Mouse (Mus musculus) right cerebral cortex, adult 2 months (tissue): ENCODE results near the gene Cacnb1.

Source experiments
- DNase-seq, 2 experiments: peaks; one replicate each; pipeline ENCODE4 v3.0.0; 2021 to 2022; ENCODE audit warnings: low spot score in 2 of 2

Cacnb1 gene

DNA sequence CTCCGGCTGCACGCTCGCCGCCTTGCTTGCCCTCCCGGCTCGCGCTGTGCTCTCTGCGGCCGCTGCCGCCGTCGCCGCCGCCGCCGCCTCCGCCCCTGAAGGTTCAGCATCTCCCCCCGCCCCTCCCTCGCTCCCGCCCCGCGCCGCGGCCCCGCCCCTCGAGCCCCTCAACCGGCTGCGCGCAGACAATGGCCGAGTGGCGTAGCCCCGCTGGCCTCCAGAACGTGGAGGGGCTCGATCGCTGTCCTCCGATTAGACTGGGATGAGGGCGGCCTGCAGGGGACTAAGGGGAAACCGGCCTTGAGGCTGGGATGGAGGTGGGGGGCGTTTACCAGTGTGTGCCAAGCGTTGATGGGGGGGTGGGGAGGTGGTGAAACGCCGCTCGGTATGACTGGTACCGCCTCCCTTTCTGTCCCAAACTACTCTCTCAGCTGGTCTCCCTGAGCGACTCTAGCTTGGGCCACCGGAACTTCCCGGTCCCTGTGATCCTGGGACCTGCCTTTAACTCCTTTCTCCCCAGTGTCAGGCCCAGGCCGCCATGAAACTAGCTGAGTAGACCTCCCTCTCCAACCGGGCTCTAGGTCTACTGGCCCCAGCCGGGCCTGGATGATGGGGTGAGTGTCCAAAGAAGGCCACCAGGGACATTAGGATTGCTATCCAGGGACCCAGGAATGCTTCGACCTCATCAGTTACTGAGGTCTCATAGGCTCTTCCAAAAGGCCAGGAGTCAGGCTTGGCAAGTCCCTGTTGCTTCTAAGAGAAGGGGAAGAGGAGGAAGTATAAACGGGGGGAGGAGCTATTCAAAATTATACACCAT, at the start of gene Cacnb1:
Gene Cacnb1, minus strand, starts transcription at position 480 of the 817 bp plus-strand sequence.
- DNase-seq, result peak in 1 of 2 experiments; percentile 55

DNA sequence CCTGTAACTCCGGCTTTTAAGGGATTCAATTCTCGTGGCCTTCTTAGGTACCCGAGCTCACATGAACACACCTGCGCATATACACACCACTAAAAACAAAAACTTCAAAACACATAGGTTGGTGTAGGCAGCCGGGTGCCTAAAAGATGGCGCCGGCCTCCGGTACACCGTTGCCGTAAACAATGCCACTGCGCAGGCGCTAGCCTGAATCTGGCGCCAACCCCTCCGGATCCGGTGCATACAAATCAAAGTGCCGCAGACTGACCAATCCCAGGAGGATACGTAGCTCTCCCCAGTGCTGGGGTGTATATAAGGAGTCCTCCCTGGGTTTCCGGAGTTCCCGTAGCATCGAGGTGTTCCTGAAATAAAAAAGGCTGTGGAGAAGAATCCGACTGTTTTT, 44.4 kb upstream of the Cacnb1 start:
- DNase-seq, result no peak

DNA sequence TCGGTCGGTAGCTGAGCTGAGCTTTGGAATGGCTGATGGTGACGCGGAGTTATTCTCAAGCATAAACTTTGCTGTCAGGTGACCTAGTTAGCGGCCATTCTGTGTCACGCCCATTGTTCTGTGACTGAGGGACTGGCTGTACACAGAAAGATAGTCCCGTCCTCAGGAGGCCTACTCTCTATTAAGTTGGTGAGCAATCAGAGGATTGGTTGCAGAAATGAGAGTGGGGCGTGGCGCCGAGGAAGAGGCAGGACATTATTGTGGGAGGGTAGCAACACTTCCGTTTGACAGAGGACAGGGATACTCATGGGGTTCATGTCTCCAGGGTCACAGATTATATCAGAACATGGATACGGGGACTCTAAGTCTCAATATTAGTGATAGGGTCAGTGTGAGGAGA, 43.4 kb upstream of the Cacnb1 start:
- DNase-seq, result no peak

DNA sequence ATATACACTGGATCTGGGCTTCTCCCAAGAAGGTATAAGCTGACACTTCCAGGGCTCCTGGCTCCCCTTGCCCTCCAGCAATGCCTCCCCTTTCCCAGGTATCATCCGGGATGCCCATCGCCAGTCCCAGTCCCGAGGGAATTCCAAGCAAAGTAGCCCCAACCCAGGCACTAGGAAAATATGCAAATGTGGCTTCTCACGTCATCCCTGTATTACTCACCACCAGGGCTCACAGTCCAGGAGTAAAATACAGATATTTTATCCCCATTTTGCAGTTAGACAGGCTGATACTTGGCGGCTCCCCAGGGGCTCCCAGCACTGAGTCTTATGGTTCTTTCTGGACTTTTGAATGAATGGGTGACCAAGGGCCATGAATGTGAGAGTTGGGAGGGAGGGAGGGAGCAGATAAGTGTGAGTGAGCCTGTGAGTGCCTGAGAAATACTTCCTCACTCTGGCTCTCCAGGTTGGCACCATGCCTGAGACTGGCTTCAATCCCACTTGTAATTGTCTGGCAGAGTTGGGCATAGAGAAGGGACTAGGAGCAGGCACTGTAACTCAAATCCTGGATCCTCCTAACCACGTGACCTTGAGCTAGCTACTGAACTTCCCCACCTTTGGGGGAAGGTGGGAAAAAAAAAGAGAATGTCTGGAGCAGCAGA, 39.2 kb upstream of the Cacnb1 start:
- DNase-seq, result peak; percentile 58 to 59

DNA sequence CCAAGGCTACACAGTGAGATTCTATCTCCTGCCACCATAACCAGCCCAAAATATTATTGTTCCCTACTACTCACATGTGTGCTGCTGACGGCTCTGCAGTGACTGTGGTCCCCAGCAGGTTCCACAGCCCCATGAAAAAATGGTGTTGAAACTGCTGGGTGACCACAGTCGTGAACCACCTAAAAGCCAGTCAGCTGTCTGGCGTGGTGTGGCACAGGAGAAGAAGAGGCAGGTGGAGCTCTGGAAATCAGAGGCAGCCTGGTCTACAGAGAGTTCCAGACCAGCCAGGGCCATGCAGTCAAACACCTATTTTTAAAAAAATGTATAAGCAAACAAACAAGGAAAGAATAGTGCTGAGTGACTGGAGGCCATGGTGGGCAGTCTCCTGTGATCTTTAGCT, 38.6 kb upstream of the Cacnb1 start:
- no peak for DNase-seq

DNA sequence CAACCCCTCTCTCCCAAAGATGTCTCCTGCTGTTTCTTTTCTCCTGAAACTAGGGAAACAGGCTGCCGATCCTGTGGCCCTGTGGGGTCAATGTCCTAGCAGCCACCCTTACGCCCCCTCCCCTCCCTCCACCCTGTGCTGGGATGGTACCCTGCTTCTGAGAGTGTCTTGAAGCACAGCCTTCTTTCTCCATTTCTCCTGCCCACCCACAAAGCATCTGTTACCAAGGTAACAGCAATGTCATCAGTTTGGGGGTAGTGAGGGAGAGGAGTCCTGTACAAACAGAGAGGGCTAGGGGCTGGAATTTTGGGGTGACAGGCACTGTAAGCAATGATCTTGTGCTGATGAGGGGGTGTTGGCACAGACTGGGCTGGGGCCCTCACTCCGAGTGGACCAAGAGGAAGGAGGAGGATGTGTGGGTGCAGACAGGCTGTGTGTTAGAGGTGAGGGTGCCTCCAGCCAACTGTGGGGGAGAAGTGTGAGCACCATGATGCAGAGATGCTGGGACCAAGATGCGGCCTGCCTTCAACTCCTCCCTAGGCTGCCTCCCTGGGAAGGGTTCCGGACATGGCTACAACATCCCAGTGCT, 37.4 kb upstream of the Cacnb1 start:
- DNase-seq, result peak; percentile 58 to 66

DNA sequence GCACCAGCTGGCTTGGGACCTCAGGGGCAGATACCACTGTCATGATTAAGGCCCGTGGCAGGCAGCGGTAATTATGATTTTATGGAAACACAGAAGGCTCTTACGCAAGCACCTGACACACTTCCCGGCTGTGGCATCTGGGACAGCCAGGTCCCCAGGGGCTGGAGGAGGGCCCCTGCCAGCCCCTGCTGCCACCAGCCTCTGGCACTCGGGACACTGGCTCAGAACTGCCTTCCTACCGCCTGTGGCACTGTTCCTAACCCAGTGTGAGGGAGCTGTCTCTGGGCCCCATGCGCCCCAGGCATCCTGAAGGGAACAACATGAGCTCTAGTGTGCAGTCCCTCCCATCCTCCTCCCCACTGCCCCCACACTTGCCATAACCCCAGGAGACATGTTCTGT, 36.8 kb upstream of the Cacnb1 start:
- DNase-seq, result no peak

DNA sequence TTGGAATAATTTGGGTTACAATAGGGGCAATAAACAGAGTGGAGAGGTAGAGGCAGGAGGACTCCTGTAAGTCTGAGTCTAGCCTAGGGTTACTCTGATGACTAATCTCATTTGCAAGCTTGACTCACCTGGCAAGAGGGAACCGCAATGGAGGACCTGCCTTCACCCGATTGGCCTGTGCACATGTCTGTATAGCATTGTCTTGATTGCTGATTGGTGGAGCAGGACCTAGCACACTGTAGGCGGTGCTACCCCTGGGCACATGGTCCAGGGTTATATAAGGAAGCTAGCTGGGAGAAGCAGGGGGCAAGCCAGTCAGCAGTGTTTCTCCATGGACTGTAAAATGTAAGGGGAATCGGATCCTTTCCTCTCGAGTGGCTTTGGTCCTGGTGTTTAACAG, 35.2 kb upstream of the Cacnb1 start:
- DNase-seq, result no peak

DNA sequence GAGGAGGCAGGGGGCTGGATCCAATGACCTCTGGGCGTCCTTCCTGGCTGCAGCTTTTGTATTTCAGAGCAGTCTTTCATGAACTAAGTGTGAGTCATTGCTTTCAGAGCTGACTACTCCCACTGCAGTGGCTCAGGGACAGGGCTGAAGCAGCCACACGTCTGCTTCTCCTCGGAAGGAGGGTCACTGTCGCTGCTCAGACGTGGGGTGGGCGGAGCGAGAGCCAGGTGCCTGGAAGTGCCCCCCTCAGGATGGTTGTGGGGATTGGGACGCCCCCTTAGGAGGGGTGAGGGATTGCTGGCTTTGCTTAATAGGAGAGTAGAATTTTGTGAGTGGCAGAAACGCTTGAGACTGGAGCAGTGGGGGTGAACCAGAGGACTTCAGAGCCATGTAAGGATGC, 34.6 kb upstream of the Cacnb1 start:
- DNase-seq, result peak in 1 of 2 experiments; percentile 63

DNA sequence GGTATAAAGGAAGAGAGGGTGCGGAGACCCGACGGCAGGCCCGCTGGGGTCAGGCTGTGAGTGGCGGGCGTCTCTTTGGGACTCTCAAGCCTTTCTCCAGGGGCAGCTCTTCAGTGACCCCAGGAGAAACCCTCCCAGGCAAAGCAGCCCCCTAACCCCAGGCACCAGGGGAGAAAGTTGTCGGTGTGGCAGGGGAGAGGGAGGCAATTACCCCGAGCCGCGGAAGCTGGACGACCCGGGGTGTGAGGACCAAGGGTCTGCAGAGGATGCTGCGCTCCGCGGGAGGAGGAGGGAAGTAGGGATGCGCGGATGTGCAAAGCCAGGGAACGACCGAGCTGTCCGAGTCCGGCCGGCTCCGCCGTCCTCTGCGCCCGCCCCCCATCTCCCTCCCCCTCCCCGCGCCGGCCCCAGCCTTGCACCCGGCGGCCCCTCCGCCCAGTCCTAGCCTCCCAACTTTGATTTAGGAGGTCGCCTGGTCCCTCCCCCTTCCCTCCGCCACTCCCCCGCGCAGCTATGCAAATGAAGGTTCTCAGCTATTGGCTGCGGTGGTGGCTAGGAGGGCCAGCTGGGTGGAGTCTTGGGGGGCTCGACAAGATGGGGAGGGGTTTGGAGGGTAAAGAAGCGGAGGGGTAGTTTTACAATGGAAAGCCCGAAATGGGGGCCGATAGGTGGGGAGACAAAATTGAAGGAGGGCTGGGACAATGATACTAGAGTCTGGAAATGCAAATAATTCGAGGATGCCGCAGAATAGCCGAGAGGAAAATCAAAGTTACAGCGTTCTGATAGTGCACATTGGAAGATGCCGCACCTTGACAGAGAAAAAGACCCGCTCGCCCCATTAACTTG, 30.4 kb upstream of the Cacnb1 start, which contains the start of gene Stac2:
Gene Stac2, minus strand, starts transcription at position 474 of the 846 bp plus-strand sequence.
- peak in 1 of 2 experiments; percentile 70 for DNase-seq

DNA sequence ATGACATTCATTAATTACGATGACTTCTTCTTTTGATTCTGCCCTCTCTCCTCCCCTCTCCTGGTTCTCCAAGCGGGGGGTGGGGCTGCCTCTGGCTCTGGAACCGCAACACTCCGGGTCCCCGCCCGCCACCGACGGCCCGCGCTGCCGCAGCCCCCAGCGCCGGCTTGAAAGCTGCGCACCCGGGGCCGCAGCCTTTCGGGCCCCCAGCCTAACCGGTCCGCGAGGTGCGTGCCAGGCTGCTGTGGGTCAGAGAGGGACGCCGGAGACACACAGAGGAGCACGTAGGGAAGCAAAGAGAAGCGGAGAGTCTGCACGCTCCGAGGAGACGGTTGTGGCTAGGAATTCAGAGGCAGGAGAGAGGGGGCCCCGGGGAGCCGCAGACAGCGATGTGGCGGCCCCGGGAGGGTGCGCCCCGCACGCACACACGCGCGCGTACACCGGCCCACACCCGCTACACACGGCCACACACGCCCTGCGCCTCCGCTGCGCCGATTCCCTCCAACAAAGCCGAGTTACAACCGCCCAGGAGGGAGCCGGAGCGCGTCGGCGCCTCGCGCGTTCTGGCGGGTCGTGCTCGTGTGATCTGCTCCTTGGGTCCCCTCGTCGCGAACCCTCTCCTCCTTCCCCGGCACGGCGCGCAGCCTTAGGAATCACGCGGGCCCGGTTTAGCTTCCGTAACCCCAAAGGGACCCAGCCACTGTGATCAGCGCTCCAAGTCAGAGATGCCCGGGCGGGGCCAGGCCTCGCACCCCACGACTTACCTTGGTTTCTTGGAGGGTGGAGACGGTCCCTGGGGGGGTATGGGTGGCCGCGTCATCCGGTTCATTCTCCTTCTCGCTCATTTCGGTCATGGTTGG, 29.5 kb upstream of the Cacnb1 start:
- no peak for DNase-seq

DNA sequence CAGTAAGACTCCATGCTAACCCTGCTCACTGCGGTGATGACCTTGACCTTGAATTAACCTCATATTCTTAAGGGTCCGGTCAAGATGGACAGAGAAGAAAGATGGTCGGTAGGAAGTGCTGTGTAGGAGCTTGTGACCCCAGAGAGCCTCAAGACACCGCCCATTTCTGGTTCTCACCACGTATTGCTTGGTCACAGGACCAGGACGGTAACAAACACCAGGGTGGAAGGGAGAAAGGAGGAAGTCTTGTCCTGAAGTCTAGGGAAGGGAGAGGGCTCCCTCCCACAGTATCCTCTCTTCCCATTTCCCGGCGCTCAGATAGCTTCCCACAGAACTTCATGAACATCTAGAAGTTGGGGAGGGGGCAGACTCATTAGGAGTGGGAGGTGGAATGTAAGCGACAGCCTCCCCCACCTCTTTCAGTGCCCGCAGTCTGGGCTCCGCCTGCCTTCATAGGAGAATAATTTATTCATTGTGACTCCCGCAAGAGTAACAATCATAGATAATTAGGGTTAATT, 28.8 kb upstream of the Cacnb1 start:
- no peak for DNase-seq

DNA sequence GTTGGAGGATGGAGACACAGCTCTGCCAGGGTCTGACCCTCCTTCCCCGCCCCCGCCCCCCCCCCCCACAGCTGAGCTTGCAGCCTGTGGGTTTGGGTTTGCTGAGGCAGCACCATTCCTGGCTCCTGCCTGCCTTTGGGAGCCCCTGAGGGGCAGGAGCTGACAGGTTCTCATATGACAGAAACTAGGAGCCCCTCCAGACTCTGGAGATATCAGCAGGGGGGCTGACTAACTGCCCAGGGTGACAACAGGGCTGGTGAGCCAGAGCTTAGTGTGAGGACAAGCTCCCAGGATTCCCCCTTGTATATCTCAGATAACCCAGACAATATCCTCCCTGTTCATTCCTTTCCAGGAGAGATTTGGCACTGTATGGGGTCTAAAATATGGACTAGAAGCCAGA, 28.1 kb upstream of the Cacnb1 start:
- no peak for DNase-seq

DNA sequence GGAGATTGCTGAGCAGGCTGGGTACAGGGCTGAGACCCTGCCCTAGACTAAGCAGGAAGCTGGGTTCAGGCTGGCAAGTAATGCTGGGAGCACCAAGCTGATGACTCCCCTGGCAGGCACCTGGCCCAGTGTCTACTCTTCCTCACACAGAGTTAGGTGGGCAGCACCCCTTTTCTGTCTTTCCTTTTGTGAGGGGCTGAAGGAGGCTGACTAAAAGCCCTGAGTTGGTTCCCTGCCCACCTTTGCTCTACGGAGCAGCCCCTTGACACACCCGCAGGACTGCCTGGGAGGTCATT, 27.6 kb upstream of the Cacnb1 start:
- no peak for DNase-seq

DNA sequence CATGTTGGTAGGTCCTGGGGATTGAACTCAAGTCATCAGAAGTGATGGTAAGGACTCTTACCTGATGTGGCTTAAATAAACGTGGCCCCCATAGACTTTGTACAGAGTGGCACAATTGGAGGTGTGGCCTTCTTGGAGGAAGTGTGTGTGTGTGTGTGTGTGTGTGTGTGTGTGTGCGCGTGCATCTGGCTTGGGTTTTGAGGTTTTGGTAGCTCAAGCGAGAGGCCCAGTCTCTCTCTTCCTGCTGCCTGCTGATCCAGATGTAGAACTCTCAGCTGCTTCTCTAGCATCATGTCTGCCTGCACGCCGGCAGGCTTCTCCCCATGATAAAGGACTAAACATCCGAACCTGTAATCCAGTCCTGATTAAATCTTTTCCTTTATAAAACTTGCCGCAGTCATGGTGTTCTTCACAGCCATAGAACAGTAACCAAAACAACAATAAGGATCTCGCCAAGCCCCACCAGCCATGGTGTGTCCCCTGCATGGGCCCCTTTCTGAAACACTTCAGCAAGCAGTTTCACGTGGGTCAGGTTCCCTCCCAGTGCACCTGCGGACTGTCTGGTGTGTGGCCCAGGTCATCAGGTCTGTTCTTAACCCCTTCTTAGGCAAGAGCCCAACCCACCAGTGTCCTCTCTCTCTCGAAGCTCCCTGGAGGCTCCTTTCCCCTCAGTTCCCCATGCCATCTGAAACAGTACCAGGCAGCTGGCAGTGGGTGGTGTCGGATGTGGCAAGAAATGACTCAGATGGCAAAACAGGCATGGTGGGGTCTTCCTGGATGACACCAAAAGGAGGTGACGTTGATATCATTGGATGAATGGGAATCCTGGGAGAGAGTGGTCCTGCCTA, 27.1 kb upstream of the Cacnb1 start:
- DNase-seq, result peak in 1 of 2 experiments; percentile 57

DNA sequence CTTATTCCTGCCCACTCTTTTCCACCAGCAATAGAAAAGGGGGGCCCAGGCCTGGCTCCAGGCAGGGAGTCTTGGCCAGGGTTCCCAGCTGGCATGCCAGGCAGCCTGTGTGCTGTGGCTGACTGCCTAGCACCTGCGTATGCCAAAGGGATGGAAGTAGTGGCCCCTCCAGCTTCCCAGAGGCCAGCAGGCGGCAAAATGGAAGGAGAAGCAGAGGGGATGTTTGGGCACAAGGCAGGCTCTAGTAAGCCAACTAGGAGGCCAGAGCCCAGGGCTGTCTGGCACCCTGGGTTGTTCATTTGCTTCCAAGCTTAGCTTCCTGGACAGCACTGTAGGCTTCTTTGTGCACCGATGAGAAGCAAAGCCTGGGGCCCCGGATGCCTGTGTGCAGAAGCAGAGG, 24.9 kb upstream of the Cacnb1 start:
- DNase-seq, result no peak

DNA sequence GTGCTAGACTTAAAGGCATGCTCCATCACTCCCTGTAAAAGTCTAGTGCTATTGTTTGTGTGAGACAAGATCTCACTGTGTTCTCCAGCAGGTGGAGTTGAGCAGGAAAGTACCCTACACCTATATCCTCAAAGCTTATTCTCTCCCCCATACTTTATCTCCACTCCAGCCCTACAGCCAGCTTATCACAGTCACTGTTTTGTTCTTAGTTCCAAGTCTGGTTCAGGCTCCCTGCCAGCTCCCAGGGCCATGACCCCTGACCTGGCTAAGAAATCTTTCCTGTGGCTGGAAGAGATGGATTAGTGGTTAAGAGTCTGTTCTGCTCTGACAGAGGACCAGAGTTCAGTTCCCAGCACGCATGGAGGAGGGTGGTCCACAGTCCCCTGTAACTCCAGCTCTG, 23.6 kb upstream of the Cacnb1 start:
- no peak for DNase-seq

DNA sequence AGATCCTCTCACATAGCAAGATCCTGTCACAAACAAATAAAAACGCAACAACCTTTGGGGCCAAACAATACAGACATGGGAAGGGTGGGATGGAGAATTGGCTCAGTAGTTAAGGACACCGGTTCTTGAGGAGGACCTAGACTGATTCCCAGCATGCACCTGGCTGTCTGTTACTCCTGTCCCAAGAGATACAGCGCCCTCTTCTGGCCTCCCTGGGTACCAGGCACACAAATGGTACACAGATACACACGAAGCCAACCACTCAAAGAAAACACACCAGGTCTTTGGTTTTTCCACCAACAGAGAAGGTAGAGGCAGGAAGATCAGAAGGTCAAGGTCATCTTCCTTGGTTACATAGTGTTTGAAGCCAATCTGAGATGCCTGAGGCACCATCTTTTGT, 22.8 kb upstream of the Cacnb1 start:
- DNase-seq, result no peak

DNA sequence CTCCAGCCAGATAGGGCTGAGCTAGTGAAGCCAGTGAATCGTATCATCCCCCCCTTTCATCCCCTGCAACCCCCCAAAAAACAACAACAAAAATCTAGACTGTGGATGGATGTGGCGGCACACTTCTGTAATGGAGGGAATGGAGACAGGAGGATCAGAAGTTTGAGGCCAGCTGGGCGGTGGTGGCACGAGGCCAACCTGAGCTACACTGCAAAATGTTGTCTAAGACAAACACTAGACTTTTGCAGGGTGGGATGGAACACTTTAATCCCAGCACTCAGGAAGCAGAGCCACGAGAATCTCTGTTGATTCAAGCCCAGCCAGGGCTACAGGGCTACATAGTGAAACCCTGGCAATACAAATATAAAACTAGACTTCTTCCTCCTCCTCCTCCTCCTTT, 21.2 kb upstream of the Cacnb1 start:
- no peak for DNase-seq

DNA sequence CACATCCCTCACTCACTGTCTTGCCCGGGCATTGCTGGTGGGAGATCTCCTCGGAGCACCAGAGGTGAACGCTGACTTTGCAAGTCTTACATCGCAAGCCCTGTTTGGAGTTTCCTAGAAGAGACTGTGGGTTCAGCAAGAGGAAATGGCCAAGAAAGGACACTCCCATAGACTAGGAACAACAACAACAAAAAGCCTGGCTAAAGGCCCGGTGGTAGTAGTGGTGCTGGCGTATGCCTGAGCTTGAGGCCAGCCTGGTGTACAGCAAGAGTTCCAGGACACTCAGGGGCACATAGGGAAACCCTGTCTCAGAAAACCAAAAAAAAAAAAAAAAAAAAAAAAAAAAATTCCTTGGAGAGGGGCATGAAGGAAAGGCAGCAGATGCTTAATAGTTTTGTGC, 19.9 kb upstream of the Cacnb1 start:
- no peak for DNase-seq
